Mouse (Mus musculus) frontal cortex, postnatal 36 days (tissue): Measurements from ENCODE around the gene Ccdc170.
"Not testable (repeated sequence)": the region's sequence is repeated elsewhere in the genome, so short reads cannot be mapped to it uniquely, and the experiment has no call there.

Experiments used
- DNase-seq, 2 experiments: peaks; one replicate each; pipeline ENCODE4 v3.0.0; 2022; ENCODE audit warnings: low spot score in 2 of 2

Gene Ccdc170

DNA sequence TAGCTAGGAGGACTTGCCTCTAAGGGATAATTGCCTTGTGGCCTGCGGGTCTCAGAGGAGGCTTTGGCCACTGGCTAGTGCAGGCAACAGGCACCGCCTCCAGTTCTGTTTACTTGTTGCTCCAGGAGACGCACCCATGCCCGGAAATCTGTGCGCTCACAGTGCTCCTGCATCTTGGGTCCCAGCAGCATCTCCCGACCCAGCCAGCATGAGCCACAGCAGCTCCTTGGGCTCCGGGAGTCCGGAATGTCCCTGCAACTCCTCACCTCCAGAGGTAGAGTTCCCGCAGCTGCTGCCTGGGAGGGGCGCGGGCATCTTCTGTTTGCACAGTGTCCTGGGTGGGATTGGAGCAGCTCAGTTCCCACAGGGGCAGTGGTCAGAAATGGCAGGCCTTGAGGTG is at the start of gene Ccdc170:
TSS of gene Ccdc170 (plus strand) at position 148 of the 400 bp plus-strand sequence.
- no peak for DNase-seq

DNA sequence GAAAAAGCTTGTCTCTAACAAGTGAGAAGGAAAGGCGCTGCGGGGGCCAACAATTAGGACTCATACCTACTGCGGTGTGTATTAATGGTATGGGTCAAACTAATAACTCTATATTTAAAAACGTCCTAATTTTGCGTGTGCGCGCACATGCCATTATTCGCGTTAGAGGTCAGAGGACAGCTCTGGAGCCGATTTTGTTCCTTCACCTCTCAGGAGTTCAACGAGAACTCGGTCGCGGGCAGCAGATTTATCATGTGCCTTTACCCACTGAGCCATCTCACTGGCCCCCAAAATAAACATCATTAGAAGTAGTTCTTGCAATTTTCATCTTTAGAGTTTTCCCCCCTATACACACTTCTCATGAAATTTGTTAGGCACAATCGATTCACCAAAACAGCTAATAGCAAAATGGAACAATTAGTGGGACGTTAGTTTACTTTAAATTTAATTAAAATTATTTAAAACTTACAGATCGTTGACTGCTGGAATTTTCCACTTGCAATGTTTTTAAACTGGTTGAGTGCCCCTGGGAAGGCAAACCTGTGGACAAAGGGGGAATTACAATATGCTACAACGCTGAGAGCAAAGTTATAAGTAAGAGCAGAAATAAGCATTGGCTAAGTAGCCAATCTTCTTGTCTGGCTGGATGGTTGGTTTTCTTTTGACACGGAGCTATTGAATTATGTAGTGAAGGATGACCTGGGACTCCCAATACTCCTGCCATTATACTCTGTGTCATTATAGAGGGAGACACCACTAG is 49.1 kb upstream of the Ccdc170 start:
- DNase-seq: no peak

DNA sequence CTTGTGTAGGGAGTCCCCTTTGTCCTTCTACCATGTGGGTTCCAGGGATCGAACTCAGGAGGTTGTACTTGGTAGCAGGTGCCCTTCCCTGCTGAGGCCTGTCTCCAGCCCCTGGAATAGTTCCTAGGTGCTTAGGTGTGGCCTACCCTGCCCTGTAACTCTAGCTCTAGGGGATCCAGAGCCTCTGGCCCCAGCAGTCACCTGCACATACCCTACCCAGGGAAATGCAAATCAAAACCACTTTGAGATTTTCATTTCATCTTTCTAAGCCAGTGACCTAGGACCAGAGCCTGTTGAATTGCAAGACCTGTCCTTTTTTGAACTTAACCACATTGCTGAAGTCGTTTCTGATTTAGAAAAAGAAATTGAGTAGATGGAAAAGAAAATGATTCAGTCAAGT is 48.4 kb upstream of the Ccdc170 start:
- DNase-seq: not testable (repeated sequence)

DNA sequence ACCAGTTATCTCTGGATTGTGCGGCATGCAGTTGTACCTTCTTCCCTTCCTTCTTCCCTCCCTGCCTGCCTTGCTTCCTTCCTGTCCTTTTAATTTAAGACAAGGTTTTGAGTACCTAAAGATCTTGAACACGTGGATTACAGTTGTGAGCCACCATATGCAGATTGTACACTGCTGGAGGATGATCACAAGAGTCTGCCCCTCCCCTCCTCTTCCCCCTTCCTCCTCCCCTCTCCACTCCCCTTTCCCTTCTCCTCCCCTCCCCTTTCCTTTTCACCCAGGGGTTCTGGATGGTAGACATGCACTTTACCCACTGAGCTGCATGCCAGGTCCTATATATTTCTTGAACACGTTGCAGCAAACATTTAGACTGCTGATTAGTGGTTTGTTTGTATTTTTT is 46.9 kb upstream of the Ccdc170 start:
- no peak for DNase-seq

DNA sequence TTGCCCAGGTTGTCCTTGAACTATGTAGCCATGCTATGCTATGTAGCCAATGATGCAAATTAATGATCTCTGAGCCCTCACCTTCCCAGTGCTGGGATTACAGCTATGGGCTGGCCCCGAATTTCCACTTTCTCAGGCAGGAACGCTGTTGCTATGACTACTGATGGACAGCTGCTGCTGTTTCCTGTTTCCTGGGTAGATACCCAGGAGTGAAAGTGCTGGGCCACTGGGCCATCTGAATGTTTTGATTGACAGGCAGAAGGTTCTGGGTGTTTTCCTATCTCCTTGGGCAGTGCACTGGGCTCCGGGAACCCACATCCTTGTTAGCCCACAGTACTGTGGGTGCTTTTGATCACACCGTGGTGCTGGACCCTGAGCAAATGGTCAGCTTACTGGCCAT is 25.9 kb upstream of the Ccdc170 start:
- no peak for DNase-seq

DNA sequence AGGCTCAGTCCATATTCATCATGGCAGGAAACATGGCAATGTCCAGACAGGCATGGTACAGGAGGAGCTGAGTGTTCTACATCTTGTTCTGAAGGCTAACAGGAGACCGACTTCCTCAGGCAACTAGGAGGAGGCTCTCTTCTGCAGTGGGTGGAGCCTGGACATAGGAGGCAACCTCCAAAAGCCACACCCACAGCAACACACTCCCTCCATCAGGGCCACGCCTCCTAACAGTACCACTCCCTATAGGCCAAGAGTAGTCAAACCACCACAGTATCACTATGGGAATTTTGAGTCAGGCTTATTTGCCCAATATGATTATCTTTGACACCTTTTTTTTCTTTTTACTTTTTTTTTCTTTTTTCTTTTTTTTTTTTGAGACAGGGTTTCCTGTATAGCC is 22.1 kb upstream of the Ccdc170 start:
- DNase-seq: no peak

DNA sequence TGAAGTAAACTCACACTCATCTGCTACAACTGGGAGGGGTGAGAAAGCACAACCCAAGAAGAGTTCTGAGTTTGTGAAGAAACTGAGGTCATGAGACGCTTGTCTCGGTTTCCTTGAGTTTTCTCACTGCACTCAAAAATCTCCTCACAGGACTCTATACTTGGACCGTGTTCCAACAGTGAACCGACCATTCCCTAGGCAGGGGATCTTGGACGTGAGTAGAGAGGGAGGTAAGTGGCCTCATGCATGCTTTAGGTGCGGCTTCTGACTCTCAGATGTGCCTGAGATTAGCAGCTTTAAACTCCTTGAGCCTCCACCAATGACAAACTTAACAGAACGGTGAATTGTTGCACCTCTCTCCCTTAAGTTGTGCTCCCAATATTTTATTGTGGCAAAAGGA is 16.5 kb upstream of the Ccdc170 start:
- no peak for DNase-seq

DNA sequence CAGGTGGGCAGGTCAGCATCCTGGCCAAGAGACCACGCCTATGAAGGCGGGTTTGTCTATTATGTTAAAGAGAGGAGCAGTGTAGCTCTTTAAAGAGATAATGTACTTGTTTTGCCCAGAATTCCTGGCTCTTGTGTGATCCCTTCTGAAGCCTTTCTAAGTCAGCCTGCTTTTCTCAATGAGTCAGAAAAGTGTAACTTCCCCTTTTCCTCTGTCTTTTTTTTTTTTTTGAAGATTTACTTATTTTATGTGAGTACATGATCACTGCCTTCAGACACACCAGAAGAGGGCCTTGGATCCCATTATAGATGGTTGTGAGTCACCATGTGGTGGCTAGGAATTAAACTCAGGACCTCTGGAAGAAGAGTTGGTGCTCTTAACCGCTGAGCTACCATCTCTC is 12.9 kb upstream of the Ccdc170 start:
- no peak for DNase-seq

DNA sequence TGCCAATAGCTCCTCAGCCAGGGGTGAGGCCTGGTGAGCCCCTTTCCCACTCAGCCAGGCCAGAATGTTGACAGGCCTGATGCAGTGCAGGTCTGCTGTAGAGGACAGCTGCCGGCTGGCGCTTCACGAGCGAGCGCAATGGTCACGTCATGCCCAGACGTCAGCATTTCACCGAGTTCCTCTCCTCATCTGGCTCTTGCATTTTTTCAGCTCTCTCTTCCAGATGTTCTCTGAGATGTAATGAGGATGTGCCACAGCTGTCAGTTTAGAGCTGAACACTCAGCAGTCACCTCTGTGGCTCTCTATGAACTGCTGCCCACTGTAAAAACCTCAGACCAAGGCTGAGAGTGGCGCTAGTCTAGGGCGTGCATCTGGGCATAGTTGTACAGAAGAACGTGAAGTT is 8.7 kb upstream of the Ccdc170 start:
- DNase-seq: no peak

DNA sequence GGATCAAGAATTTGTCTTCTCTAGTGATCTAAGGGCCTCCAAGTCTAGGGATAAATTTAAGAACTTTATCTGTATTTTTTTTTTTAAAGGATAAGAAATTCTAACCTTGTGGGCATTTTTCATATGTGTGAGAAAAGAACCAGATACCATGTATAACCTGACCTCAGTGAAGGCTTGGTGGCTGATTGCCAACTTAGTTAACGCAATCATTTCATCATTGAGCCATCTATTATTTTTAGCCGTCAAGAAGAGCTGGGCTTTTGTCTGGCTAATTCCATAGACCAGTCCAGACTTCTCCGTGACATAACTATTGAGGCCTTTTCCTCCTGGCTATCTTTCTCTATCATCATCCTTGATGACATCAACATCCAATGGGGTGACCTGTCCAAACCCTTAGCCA is 6.9 kb upstream of the Ccdc170 start:
- no peak for DNase-seq

DNA sequence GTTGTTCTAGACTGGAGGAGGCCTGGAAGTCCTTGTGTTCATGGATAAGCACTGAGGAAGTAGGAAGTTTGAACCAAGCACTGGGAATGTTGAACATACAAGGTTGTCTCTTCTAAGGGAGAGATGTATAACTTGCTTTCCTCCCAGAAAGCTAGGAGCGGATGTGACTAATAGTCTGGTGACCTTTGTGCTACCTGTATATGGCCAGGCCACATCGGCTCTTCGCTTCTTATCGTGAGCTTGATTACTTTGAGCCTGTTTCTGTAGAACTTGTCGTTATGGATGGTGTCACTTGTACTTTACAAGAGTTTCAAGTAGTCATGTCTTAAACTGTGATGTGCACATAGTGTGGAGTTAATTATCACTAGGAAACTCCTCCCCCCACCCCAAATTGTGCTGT is 5.7 kb upstream of the Ccdc170 start:
- DNase-seq: no peak

DNA sequence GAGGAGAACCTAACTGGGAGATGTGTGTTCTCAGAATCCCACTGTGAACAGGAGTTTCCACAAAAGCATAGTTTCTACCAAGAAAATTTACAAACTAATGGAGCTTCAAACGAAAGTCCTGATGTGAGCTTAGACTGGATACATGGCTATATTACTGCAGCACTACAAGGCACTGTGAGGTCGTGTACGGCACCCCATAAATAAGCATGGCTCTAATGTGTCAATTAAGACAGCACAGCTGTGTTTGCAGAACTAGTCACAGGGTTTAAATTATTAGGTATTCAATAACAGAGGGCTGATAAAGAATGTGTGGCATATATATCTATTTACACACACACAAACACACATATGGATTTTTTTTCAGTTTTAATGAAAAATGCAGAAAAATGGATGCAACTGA is 1.4 kb upstream of the Ccdc170 start:
- no peak for DNase-seq

DNA sequence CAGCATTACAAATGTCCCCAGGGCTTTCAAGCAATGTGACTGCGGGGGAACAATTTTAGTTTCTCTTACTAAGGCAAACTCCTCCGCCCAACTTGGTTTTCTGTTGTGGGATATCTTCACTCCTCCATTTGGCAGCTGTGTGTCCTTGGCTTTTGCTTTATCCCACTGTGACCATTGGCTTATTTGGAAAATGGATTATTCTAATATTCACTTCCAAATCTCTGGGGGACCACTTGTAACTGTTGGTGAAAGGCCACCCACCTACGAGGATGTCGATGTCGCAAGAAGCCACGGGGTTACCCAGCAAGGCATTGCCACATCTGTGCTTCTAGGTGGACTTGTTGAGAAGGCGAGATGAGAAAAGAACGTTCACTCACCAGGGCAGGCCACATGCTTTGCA is 607 bp upstream of the Ccdc170 start:
- DNase-seq: no peak

DNA sequence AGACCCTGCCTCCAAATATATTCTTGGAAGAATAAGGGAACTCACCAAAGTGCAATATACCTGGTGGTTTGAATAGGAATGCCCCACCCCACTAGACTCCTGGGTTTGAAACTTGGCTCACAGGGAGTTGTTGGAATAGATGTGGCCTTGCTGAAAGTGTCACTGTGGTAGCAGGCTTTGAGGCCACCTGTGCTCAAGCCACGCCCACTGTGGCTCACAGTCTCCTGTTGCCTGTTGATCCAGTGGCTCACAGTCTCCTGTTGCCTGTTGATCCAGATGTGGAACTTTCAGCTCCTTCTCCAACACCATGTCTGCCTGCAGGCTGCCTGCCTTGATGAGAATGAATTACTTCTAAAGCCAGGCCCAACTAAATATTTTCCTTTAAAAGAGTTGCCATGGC is 1.5 kb downstream of the Ccdc170 start:
- no peak for DNase-seq

DNA sequence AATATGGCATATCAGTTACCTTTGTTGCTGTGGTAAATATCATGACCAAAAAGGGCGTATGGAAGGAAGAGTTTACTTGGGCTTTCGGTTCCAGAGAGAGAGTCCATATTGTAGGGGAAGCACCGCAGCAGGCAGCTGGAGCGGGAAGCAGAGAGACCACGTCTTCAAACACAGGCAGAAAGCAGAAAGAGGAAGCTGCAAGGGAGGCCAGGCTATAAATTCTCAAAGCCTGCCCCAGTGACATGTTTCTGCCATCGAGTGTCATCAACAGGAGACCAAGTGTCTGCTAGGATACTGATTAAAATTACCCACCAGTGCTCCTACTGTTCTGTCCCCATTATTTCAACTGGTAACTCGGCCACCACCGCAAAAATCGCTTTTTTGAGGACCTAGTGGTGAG is 2.7 kb downstream of the Ccdc170 start:
- no peak for DNase-seq

DNA sequence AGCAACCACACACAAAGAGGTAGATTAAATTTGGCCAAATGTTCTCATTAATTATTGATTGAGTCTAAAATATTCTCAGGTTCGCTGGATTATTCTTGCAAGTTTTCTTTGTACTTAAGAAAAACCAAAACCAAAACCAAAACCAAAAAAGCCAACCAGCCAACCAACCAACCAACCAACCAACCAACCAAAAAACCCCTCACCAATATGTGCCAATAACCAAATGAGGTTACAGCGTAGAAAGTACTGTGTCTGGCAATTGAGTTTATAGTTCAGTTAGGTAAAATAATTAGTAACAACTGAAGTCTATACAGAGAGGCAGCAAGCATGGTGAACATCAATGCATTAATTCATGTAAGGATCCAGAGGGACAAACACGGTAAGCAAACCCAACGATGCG is 7.6 kb downstream of the Ccdc170 start:
- no peak for DNase-seq

DNA sequence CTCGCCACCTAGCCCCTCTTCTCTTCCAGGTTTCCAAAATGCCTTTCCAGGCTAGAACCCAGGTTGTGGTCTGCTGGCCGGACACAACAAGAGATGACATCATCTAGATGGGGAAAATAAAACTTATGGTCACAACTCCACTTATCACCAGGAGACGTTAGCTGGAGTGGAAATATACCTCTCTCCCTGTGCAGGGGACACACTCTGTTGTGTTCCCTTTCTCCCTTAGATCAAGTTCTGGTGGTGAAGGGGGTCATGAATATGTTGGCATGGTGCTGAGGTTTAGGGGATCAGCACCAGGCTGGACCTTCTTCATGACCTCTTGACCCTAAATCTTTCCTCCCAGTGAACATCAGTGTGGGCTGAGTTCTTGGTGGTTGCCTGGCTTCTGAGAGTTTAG is 9.0 kb downstream of the Ccdc170 start:
- no peak for DNase-seq

DNA sequence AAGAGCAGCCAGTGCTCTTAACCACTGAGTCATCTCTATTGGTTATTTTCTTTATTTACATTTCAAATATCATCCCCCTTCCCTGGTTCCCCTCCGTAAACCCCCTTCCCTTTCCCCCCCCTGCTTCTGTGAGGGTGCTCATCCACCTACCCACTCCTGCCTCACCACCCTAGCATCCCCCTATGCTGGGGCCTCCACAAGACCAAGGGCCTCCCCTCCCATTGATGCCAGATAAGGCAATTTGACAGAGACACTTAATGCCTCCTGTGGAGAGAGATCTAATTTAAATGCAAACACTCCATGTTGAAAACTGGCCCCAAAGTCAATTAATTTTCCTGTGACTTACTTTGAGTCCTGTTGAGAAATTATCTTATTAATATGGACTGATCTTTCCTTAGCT is 9.7 kb downstream of the Ccdc170 start:
- no peak for DNase-seq

DNA sequence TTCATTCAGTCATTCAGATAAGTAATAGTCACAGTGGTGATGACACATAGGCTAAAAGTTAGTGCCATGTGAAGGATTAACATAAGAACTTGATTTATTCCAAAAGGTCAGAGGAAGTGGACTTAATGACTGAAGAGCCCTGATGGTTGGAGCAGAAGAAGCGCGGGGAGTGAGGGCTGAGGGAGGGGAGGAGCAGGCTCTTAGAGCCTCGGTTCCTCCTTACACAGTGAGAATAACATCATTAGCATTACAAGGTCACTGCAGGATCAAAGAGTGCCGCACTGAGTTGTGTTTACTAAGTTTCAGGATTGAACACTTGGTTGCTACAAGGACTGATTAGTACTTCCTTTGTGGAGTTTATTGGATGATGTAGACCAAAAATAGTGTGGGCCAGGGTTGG is 10.6 kb downstream of the Ccdc170 start:
- no peak for DNase-seq

DNA sequence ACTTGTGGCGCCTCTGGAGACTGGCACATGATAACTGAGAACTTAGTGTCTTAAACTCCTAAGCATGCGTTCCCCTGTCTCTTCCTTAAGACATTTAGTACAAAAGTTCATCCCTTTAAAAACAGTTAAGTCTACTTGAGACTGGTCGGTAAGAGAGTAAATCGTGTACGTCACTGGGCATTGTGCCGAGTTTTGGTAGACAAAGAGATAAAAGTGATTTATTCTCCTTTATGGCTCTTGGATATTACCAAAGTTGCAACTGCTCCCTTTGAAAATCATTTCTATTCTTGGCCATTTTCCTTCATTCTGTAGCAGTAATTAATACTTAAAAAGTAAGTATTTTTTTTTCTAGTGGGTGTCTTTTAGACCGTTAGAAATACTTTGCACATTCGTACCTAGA is 20.9 kb downstream of the Ccdc170 start:
- no peak for DNase-seq

DNA sequence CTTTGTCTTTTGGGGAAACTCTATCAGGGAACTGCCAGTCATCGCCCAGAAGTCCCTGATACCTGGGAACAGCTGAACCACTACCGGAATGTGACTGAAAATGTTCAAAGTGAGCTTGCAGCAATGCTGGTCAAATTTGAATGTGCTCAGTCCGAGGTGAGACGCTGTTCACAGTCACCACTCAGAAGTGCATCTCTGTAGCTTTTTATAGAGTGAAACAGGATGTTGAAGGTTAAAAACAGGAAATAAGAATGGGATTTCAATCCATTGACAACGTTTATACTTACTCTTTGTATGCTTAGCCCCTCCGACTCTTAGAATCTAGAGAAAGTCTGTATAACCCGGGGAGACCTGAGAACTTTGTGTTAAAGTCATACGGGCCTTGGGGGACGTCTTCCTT is 30.4 kb downstream of the Ccdc170 start:
- no peak for DNase-seq

DNA sequence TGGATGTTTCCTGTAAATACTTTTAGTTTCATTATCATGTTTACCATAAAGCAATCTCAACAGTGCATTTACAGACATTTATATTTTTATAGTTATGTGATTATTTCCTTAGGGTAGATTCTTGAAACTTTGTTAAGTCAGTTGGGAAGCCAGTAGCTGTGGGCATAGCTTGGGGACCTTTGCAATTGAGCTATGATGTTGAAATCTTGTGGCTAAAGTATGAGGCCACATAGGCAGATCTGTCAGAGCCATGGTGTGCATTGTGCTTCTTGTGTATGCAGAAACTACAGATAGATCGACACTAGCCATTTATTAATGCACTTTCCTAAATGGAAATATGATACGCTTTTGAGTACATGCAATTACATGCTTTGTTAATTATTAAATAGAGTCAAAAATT is 35.3 kb downstream of the Ccdc170 start:
- no peak for DNase-seq

DNA sequence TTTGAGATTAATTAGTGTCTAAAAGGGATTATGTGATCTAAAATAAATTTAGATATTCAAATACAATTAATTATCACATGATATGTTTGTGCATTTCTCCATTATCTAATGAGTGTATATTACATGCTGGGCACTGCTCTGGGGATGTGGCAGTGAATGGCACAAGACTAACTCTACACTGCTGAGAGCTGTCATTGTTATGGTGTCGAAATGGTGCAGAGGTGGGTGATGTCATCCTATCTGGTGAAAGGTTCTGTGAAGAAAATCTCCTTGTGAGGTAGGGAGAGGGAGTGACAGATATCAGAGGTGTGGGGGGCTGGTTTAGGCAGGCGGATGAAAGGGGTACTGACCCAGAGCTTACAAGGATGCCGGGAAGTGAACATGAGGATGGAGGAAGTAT is 37.3 kb downstream of the Ccdc170 start:
- no peak for DNase-seq

DNA sequence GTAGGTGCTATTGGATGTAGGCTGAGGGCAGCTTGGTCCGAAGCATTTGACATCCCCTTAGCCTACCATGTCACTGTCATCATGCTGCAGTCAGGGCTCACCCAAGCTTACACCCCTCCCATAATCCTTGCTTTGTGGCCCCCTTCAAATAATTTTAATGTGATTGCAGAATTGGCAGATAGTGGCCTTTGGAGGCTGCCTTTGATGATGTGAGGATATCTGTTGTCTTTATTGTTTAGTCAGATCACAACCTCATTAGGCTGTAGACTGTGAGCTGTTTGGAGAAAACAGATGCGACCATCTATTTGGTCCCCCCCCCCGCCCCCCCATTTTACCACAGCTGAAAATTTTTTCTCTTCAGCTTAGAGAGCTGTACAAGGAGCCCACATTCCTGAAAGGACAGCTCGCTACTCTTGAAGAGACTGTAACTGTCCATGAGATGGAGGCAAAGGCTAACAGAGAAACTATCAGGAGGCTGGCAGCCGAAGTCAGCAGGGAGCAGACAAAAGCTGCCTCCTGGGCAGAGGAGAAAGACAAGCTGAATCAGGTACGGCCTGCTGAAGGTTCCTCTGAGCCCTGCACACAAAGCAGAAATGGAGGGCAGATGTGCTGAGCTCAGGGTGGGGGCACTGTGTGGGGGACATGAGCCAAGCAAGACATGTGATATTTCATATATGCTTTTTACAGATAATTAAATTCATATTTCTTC is 38.2 kb downstream of the Ccdc170 start:
- no peak for DNase-seq
